8 mouse cellular contexts compared by ENCODE assay signal in genomic region chr2:92141073-92141472, GRCm38 (mm10). TPM values are rescaled to one million over a fixed set of nuclear protein-coding genes. Genes with fewer than 3 reads are reported as not detected.
A peak's percentile ranks its signal among the peaks of the same experiment; 100 is the strongest.
DNase-seq lines count a peak whose midpoint lies in the region; ATAC-seq and TF ChIP-seq lines count a peak whose summit lies in the region.

No protein-coding gene starts in this region.

- TF ChIP-seq EP300 in heart, adult 2 months (IDR thresholded peaks at IDR 0.05; ENCODE audit: insufficient read depth, low read depth, low read length): no peak

- no peaks in the 10 kb centered on the region for H3K27me3 ChIP-seq in heart, adult 2 months (ENCODE audit: control insufficient read depth, insufficient read depth, low read length)
- H3K27me3 ChIP-seq in hindbrain, embryonic 13.5 days: no peaks in the 10 kb centered on the region
- no peaks in the 10 kb centered on the region for H3K27me3 ChIP-seq in midbrain, embryonic 12.5 days

- no peak overlapping the region for H3K27ac ChIP-seq in heart, adult 2 months
- no peak overlapping the region for H3K27ac ChIP-seq in hindbrain, embryonic 13.5 days
- no peak overlapping the region for H3K27ac ChIP-seq in midbrain, embryonic 12.5 days (replicated peaks)

- no peak overlapping the region for H3K9ac ChIP-seq in heart, adult 2 months (ENCODE audit: low read depth, low read length)
- H3K9ac ChIP-seq in hindbrain, embryonic 13.5 days: no peak overlapping the region
- no peak overlapping the region for H3K9ac ChIP-seq in midbrain, embryonic 12.5 days (replicated peaks)

- no peaks in the 10 kb centered on the region for H3K9me3 ChIP-seq in hindbrain, embryonic 13.5 days
- H3K9me3 ChIP-seq in midbrain, embryonic 12.5 days: no peaks in the 10 kb centered on the region

- no peak for TF ChIP-seq POLR2A in heart, adult 2 months (IDR thresholded peaks at IDR 0.05; ENCODE audit: insufficient read depth, low read depth, low read length)

- no peaks in the 10 kb centered on the region for H3K36me3 ChIP-seq in heart, adult 2 months (ENCODE audit: control insufficient read depth, insufficient read depth, low read length)
- no peaks in the 10 kb centered on the region for H3K36me3 ChIP-seq in hindbrain, embryonic 13.5 days
- no peaks in the 10 kb centered on the region for H3K36me3 ChIP-seq in midbrain, embryonic 12.5 days

- H3K4me1 ChIP-seq in heart, adult 2 months (ENCODE audit: control insufficient read depth, insufficient read depth, low read length): no peaks in the 10 kb centered on the region
- H3K4me1 ChIP-seq in hindbrain, embryonic 13.5 days (replicated peaks): peaks cover 7% of the 10 kb centered on the region
- peaks cover 11% of the 10 kb centered on the region for H3K4me1 ChIP-seq in midbrain, embryonic 12.5 days

- WGBS in heart, adult 2 months: 25% methylated on average over 11 of the region's 11 CpGs
- WGBS in hindbrain, embryonic 13.5 days: 26% methylated on average over 11 of the region's 11 CpGs
- 24% methylated on average over 11 of the region's 11 CpGs for WGBS in midbrain, embryonic 12.5 days

- no peak for DNase-seq in heart, adult 2 months
- no peak for DNase-seq in heart, adult 9 months (ENCODE audit: low spot score in 2 of 2)
- peak; percentile 49 for DNase-seq in embryo, embryonic 10.5 days (ENCODE audit: low spot score)
- DNase-seq in left cerebral cortex, adult 9 months (ENCODE audit: low spot score in 2 of 2): no peak
- no peak for DNase-seq in ovary, adult 18-20 months (ENCODE audit: low spot score)

- peak overlapping the region; percentile 27 for H3K4me2 ChIP-seq in hindbrain, embryonic 13.5 days
- peak overlapping the region; percentile 8; the same call in 1 of the 2 replicates for H3K4me2 ChIP-seq in midbrain, embryonic 12.5 days (replicated peaks)

- H3K4me3 ChIP-seq in heart, adult 2 months: peak overlapping the region; percentile 6; the same call in 1 of the 2 replicates
- H3K4me3 ChIP-seq in hindbrain, embryonic 13.5 days: no peak overlapping the region
- H3K4me3 ChIP-seq in midbrain, embryonic 12.5 days: no peak overlapping the region

- intact Hi-C loops in heart, adult 2 months (cut with DNase I): no loop called here

- ATAC-seq in hindbrain, embryonic 13.5 days (ENCODE audit: low FRiP score): no peak
- ATAC-seq in midbrain, embryonic 12.5 days (ENCODE audit: low FRiP score, low read depth): no peak
- no peak for ATAC-seq in monocyte, adult 5-6 weeks (replicated peaks; ENCODE audit: insufficient number of reproducible peaks, low FRiP score, low TSS enrichment, poor library complexity, severe bottlenecking)

- no peak for TF ChIP-seq CTCF in heart, adult 2 months (IDR thresholded peaks at IDR 0.05)

- H3K79me2 ChIP-seq in heart, adult 2 months (replicated peaks; ENCODE audit: control insufficient read depth, insufficient read depth, low read length): no peaks in the 10 kb centered on the region

RNA-seq across cellular contexts. Expression of gene Phf21a, which starts 48.2 kb away (rescaled TPM):
- total RNA-seq in heart, adult 2 months (2021): 10 to 100 TPM; 26.4 to 30.2 TPM
- 27.6 and 29.5 TPM in 2 replicates for polyA plus RNA-seq in heart, adult 2 months (2012; rRNA removed)
- polyA plus RNA-seq in hindbrain, embryonic 13.5 days (2015; fragmentation: Nextera tagmentation; extraction: Ambion mirVana): 38.4 and 39.6 TPM in 2 replicates
- polyA plus RNA-seq in midbrain, embryonic 12.5 days (2016; fragmentation: Nextera tagmentation; extraction: Ambion mirVana): 45.6 and 46.8 TPM in 2 replicates
- 96.6 to 144 TPM (median 103 TPM) in 3 replicates for total RNA-seq in monocyte, adult 5-6 weeks (2017)
